Mouse (Mus musculus): ENCODE measurements around the gene Mtmr3. TPM values are rescaled to one million over a fixed set of nuclear protein-coding genes. Genes with fewer than 3 reads are reported as not detected.

The Mtmr3 gene
- polyA plus RNA-seq, 2 experiments from 2014 or later, result 35.1 to 37.3 TPM

- ATAC-seq, result peak; percentile 46
Measured at GRCm38 (mm10) chr11:4462868-4463267, 131.8 kb downstream of the Mtmr3 start.

- no peak for ATAC-seq
Measured at GRCm38 (mm10) chr11:4461154-4461553, 133.5 kb downstream of the Mtmr3 start.

DNA sequence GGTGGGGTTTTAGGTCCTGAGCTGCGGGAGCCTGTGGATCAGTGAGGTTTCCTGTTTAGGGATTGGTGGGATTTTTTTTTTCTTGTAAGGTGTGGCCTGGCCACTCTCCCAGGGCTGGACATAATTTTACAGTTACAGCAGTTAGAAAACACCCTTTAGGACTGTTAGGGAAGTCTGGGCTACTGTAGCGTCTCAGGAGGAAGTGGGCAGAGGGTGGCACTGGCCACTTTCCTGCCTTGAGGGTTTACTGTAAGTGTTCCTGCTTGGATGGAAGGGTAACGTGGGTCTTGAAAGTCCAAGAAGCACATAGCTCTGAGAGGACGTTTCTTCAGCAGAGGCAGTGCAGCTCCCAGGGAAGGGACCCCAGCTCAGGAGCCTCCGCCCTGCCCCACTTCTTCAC, 134.0 kb downstream of the Mtmr3 start:
- ATAC-seq, result no peak

DNA sequence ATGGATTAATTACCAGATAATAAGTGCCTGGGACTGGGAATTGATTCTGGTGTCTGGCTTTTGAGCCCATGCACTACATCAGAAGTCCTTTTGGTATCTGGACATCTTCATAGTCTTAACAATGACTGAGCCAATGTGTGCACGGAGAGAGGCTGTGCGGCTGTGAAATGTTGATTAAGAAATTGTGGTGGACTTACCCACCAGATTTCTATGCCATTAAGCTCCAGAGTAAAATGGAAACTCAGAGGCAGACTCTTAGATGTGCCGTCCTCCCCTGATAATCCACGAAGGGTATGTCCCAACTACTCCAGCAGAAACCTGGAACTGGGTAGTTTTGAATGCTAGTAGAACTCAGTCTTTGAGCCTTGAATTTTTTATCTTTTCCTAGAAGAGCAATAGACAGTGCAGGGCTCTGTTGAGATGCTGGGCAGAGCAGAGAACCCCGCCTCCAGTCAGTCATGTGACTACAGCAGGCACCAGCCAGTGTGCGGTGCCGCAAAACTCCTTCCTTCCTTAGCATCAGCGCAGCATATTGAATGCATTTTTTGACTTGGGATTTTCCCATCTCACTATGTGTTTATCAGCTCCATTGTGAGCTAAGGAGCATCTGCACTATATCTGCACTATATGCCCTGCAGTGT, 139.6 kb downstream of the Mtmr3 start:
- ATAC-seq, result no peak

DNA sequence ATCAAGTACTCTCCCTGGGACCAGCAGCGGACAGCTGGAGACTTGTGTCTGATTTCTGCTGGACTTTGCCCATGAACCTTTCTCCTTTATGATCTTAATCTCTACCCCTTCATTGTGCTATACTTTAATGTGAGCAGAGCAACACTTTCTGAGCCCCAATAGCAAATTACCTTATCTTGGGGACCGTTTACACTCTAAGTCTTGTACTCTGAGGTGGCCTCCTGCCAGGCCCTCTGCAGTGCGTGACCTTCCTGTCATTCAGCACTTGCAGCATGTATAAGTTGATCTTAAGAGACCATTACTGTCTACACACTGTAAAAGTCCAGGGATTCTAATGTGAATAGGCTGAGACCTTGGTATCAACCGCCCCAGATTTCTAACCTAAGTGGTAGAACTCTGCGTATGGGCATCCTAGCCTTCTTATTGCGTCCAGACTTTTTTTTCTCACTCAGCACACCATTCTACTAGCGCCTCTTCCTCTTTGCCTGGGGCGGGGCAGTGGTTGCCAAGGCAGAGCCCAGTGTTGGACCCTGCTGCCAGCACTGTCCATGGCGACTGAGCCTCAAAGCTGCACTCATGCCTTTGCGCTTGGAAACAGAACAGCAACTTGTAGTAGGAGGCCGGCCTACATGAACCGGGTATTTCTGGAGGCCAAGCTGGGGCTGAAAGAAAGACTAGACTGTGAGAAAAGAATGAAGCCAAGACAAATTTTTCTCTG, 142.0 kb downstream of the Mtmr3 start:
- ATAC-seq, result no peak

DNA sequence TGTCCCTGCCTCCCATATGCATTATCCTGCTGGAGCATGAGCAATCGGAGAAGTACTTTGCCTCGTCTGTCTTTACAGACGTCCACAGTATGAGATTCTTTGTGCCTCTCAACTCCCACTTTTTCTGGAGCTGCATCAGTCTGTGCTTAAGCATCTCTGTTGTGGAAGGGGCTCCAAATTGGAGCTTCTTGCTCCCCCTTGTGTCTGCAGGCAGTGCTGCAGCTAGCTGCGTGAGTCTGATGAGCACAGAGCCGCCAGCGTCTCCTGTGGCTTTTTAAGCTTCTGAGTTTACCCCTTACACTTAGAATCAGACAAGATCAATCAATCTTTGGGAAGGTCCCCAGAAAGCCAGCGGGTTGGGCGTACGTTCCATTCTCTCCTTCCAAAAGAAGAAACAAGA, 143.5 kb downstream of the Mtmr3 start:
- ATAC-seq, result peak; percentile 40

GRCm38 (mm10) chr11:4446195-4446868, 148.3 kb downstream of the Mtmr3 start:
- no peak for ATAC-seq

DNA sequence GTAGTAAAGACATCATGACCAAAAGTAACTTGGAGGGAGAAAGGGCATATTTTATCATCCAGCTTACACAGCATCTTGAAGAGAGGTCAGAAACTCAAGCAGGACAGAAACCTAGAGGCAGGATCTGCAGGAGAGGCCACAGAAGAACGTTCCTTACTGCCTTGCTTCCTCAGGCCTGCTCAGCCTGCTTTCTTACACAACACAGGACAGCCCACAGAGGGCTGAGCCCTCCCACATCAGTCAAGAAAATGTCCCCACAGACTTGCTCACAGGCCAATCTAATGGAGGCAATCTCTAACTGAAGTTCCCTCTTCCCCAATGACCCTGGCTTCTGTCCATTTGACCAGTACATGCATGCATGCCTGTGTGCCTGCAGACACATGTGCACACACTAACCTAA, 152.4 kb downstream of the Mtmr3 start:
- no peak for ATAC-seq

DNA sequence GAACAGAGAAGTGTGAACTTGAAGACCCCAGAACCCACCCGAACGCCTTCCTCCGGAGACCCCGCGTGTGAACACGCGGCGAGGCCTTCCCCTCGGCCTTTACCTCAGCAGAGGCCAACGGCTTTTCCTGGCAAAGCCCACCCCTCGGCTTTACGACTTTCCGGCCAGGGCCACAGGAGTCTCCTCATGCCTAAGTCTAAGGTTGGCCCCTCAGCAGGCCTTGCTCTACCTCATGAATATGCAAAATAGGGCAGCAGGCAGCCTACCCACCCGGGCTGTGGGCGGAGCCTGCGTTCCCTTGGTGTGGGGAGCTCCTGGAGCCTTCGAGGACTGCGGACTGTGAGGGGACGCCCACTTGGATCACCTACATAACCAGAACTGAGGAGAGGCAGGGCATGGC, 153.7 kb downstream of the Mtmr3 start, which contains the start of gene Hormad2:
Hormad2 (minus strand) TSS at position 128 of the 400 bp plus-strand sequence.
- ATAC-seq, result no peak

- no peak for ATAC-seq
Measured at GRCm38 (mm10) chr11:4438211-4438610, 156.5 kb downstream of the Mtmr3 start.

GRCm38 (mm10) chr11:4437318-4437717, 157.3 kb downstream of the Mtmr3 start:
- no peak for ATAC-seq

GRCm38 (mm10) chr11:4436631-4437030, 158.0 kb downstream of the Mtmr3 start:
- no peak for ATAC-seq

DNA sequence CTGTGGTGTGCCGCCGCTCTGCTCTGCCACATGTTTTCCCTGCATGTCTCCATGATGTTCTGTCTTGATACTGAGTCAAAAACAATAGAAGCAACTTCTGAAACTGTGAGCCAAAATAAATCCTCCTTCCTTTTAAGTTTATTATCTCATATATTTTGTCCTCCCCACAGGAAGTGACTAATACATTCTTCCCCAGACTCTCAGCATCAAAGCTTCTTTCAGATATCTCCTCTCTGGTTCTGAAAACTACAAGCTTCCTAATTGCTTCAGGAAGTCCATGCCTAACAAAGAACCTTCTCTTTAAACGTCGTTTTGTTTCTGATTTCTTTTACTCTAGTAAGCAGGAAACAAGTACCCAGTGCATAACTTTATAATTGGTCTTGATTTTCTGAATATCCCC, 160.2 kb downstream of the Mtmr3 start:
- no peak for ATAC-seq

Other genes starting within 250 kb of the Mtmr3 start
- gene Hormad2, start 153.8 kb downstream of the Mtmr3 start, polyA plus RNA-seq (2017; shearing (Covaris generic)), result 1 to 10 TPM in 1 of 2 experiments, under 1 TPM in 1; 0.46 to 1.0 TPM
- not detected for gene Gm11032, start 25.2 kb upstream of the Mtmr3 start, polyA plus RNA-seq (2017; shearing (Covaris generic))
- 10 to 100 TPM; 23.1 to 35.3 TPM for gene Ascc2, start 42.9 kb upstream of the Mtmr3 start, polyA plus RNA-seq (2017; shearing (Covaris generic))
- 100 to 1,000 TPM; 481 to 512 TPM for gene Uqcr10, start 109.5 kb upstream of the Mtmr3 start, polyA plus RNA-seq (2017; shearing (Covaris generic))
- 100 to 1,000 TPM; 127 to 144 TPM for gene Zmat5, start 109.8 kb upstream of the Mtmr3 start, polyA plus RNA-seq (2017; shearing (Covaris generic))
- under 1 TPM; 0.15 to 0.31 TPM for gene Cabp7, start 151.9 kb upstream of the Mtmr3 start, polyA plus RNA-seq (2017; shearing (Covaris generic))